Mouse (Mus musculus): ENCODE data around the gene Ctss. TPM values are rescaled to one million over a fixed set of nuclear protein-coding genes. Genes with fewer than 3 reads are reported as not detected.

Ctss gene
- not detected for polyA plus RNA-seq (2021)

DNA sequence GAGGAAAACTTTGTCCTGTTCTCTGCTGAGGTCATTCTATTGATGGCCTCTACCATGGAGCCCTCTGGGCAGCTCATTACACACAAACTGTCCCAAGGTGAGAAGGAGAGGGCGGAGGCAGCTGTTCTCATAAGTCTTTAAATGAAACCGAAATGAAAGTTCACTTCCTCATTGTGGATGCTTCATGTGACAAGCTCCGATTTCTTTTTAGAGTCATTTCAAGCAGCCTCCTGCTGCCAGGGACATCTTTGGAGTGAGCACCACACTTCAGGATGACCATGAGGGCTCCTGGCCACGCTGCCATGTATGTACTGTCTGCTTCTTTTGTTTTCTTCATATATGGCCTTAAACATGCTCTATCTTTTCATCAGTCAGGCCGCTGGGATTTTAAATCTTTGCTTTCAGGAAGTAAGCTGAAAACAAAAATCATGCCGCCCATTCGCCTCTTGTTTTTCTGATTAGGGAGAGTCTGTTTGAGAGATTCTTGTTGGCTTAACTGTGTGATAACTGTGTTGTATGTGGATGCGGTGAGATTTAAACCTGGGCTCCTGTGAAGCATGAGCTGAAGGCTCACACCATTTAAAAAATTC, at the start of gene Ctss:
TSS of gene Ctss (plus strand) at position 165 of the 590 bp plus-strand sequence.
- ATAC-seq = no peak
- in situ Hi-C loops (cut with MboI; ENCODE audit: low pct_unique_long_range_greater_than_20kb) = no loop called here
- ChIA-PET POLR2A (interaction anchor here (1.2 kb wide), 1 partner anchor 21 kb away, joined by 3 read pairs; no protein-coding TSS in a partner anchor), CTCF (interaction anchor here (1.9 kb wide), 1 partner anchor 9 kb away, joined by 7 read pairs; no protein-coding TSS in a partner anchor)
- no peak for TF ChIP-seq CTCF (IDR thresholded peaks at IDR 0.05)
- no peaks in the 10 kb centered on the region for H3K27me3 ChIP-seq
- DNase-seq (ENCODE audit: low read depth, low spot score) = no peak

DNA sequence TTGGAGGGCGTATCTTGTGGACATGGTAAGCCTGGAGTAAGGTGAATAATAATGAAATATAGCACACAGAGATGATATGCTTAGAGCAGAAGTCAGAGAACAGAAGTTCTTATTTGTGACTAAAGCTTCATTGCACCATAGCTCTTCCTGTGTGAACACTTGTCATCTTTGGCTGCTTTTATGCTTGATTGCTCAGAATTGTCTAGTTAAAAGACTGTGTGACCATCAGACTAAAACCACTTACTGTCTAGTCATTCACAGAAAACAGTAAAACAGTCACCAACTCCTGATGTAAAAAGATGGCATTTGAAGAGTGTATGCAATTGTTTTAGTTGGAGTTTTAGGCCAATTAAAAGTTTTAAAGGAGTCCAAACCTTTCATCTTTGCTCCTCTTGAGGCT, 47.6 kb upstream of the Ctss start:
- TF ChIP-seq CTCF (IDR thresholded peaks at IDR 0.05) = no peak
- no peaks in the 10 kb centered on the region for H3K27me3 ChIP-seq
- in situ Hi-C loops (cut with MboI; ENCODE audit: low pct_unique_long_range_greater_than_20kb) = no loop called here
- POLR2A ChIA-PET = no interaction called here
- ATAC-seq = peak; percentile 17
- peak; percentile 77 for DNase-seq (ENCODE audit: low read depth, low spot score)
- CTCF ChIA-PET = interaction anchor here (0.8 kb wide), 1 partner anchor 21 kb away, joined by 3 read pairs; no protein-coding TSS in a partner anchor

DNA sequence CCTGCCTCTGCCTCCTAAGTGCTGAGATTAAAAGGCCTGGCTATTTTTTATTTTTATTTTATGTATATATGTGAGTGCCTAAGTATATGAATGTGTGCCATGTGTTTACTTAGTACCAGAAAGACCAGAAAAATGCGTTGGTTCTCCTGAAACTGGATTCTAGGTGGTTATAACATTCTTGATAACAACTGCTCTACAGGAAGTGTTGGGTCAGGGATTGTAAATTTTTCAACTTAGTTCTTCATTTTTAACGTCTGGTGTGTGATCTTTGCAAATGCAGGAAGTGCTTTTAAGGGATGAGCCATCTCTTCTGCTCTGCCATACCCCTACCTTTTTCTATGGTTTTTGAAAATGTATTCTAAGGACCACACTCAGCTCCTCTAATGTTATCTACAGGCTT, 40.2 kb upstream of the Ctss start:
- no peak for TF ChIP-seq CTCF (IDR thresholded peaks at IDR 0.05)
- no peaks in the 10 kb centered on the region for H3K27me3 ChIP-seq
- ChIA-PET CTCF (interaction anchor here (0.8 to 1.0 kb wide), 2 partner anchors 14 to 30 kb away, joined by 3 read pairs; no protein-coding TSS in a partner anchor), POLR2A (interaction anchor here (0.6 to 1.8 kb wide), 3 partner anchors 9 to 368 kb away, joined by 4 to 5 read pairs (median 5); partner anchors contain the start of gene Ctsk)
- DNase-seq (ENCODE audit: low read depth, low spot score) (no peak), ATAC-seq (no peak)
- in situ Hi-C loops (cut with MboI; ENCODE audit: low pct_unique_long_range_greater_than_20kb) = no loop called here

DNA sequence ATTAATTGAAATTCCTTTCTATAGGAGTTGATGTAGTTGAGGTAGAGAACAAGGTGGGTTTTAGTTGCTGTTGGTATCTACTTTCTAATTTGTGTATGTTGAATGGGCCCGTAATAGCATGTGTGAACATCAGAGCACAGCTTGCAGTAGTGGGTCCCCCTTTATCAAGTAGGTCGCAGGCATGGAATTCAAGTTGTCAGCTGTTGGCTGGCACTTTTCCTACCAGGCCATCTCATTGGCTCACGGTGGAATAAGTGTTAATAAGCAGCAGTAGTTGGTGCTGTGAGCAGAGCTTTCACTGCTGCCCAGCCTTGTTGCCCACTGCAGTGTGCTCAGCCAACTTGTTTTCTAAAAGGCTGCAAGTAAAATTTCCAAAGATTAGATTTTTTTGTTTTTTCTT, 37.9 kb upstream of the Ctss start:
- ATAC-seq (no peak), DNase-seq (ENCODE audit: low read depth, low spot score) (no peak)
- ChIA-PET POLR2A (interaction anchor here (1.6 kb wide), 1 partner anchor 12 kb away, joined by 6 read pairs; no protein-coding TSS in a partner anchor), CTCF (interaction anchor here (1.4 kb wide), 1 partner anchor 40 kb away, joined by 4 read pairs; no protein-coding TSS in a partner anchor)
- no peaks in the 10 kb centered on the region for H3K27me3 ChIP-seq
- in situ Hi-C loops (cut with MboI; ENCODE audit: low pct_unique_long_range_greater_than_20kb) = no loop called here
- no peak for TF ChIP-seq CTCF (IDR thresholded peaks at IDR 0.05)

DNA sequence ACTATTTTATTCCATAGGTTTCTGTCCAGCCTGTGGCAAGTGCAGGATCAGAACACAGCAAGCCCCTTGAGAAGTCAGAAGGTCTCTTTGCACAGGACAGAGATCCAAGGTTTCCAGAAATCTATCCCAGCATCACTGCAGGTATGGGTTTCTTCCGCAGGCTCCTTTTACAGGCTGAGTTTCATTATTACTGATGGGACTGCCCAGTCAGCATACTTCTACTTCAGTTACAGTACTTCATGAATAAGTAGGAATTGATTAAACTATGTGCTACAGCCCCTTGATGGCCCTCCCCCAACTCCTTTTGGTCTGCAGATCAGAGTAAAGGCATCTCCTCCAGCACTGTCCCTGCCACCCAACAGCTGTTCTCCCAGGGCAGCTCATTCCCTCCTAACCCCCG, 36.3 kb upstream of the Ctss start:
- in situ Hi-C loops (cut with MboI; ENCODE audit: low pct_unique_long_range_greater_than_20kb) = no loop called here
- DNase-seq (ENCODE audit: low read depth, low spot score) (no peak), ATAC-seq (no peak)
- ChIA-PET CTCF (interaction anchor here (1.6 kb wide), 1 partner anchor 13 kb away, joined by 5 read pairs; no protein-coding TSS in a partner anchor), POLR2A (no interaction called here)
- no peak for TF ChIP-seq CTCF (IDR thresholded peaks at IDR 0.05)
- H3K27me3 ChIP-seq = no peaks in the 10 kb centered on the region

DNA sequence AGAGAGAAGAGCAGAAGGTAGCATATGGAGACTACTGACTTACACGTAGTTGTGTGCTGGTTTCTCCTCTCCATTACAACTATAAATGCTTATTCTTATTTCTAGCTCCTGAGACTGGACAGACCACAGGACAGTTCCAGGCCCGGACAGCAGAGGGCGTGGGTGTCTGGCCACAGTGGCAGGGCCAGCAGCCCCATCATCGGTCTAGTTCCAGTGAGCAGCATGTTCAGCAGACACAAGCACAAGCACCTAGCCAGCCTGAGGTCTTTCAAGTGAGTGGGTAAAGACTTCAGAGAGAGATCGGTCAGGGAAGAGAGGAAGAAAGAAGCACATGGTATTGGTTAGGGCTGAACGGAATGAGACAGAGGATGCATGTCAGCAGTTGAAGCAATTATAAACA, 32.2 kb upstream of the Ctss start:
- POLR2A ChIA-PET = interaction anchor here (0.6 kb wide), 1 partner anchor 180 kb away, joined by 3 read pairs; the partner anchor contains the start of gene Cers2
- in situ Hi-C loops (cut with MboI; ENCODE audit: low pct_unique_long_range_greater_than_20kb) = no loop called here
- ATAC-seq = no peak

DNA sequence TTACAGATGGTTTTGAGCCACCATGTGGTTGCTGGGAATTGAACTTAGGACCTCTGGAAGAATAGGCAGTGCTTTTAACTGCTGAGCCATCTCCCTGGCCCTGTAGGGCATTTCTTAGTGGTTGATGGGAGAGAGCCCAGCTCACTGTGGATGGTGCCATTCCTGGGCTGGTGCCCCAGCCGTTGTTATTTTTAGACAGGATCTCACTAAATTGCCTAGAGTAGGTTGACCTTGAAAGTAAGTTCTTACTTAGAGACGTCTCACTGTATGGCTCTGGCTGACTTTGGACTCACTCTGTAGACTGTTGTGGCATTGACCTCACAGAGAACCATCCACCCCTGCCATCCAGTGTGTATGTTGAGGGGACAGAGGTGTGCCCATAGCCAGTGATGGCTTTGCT, 28.4 kb upstream of the Ctss start:
- in situ Hi-C loops (cut with MboI; ENCODE audit: low pct_unique_long_range_greater_than_20kb) = no loop called here
- DNase-seq (ENCODE audit: low read depth, low spot score) (no peak), ATAC-seq (no peak)
- CTCF ChIA-PET = interaction anchor here (2.4 kb wide), 1 partner anchor 15 kb away, joined by 7 read pairs; no protein-coding TSS in a partner anchor
- POLR2A ChIA-PET = interaction anchor here (1.4 kb wide), 1 partner anchor 11 kb away, joined by 4 read pairs; no protein-coding TSS in a partner anchor
- TF ChIP-seq CTCF (IDR thresholded peaks at IDR 0.05) = no peak
- H3K27me3 ChIP-seq = no peaks in the 10 kb centered on the region

More for the DNA sequence above, 32.2 kb upstream of the Ctss start:
- no peak for DNase-seq (ENCODE audit: low read depth, low spot score)
- H3K27me3 ChIP-seq = no peaks in the 10 kb centered on the region
- TF ChIP-seq CTCF (IDR thresholded peaks at IDR 0.05) = peak; percentile 88
- CTCF ChIA-PET = interaction anchor here (0.7 to 1.8 kb wide), 3 partner anchors 8 to 14 kb away, joined by 3 to 5 read pairs (median 4); no protein-coding TSS in a partner anchor

DNA sequence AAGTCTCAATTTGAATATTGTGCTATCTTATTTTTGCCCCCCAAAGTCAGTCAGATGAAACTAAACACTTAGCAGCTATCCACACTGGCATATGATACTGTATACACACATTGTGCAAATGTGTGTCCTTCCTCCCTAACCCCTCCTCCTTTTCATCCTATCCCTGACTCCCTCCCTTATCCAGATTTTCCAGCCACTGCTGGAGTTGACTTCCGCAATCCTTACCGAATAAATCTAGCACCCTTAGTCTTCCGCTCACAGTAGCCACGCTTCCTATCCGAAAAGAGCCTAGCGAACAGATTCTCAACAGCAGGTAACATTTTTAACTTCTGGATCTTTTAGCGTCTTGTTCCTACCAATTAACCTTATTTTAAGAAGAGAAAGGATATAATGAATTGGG, 27.6 kb upstream of the Ctss start, which contains the start of gene Ctsk:
TSS of gene Ctsk (plus strand) at position 233 of the 400 bp plus-strand sequence.
- H3K27me3 ChIP-seq = no peaks in the 10 kb centered on the region
- POLR2A ChIA-PET = interaction anchor here (1.4 kb wide), 1 partner anchor 12 kb away, joined by 4 read pairs; no protein-coding TSS in a partner anchor
- in situ Hi-C loops (cut with MboI; ENCODE audit: low pct_unique_long_range_greater_than_20kb) = no loop called here
- ATAC-seq (no peak), DNase-seq (ENCODE audit: low read depth, low spot score) (no peak)
- TF ChIP-seq CTCF (IDR thresholded peaks at IDR 0.05) = no peak
- CTCF ChIA-PET = interaction anchor here (1.3 to 2.1 kb wide), 2 partner anchors 17 to 19 kb away, joined by 4 to 5 read pairs; no protein-coding TSS in a partner anchor

DNA sequence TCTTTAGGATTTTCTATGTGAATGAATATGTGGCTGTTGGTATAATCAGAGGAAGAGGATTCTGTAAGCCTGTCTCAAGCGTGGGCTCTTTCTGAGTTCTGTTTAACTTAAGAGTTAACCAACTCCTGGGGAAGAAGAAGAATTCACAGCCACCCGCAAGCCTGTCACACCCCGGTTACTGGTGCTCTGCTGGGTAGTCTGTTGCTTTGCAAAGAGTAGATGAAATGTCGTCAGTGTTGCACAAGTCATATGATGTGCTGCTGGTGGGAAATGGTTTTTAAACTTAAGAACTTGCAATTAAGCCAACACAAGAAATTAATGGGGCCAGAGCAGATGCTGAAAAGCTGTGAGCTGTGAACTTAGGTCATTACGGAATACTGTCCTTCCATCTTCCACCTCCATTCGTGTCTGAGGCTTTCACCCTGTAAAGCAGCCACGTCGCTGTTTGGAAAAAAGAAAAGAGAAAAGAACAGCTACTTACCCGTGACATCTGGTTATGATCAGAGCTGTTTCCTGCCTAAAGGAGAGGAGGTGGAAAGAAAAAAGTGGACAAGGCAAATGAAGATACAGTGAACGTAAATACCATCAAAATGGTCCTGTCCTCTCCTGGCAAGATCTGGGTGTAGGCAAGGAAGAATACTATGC, 27.0 kb upstream of the Ctss start:
- CTCF ChIA-PET = interaction anchor here (1.1 to 2.1 kb wide), 3 partner anchors 13 to 18 kb away, joined by 3 to 5 read pairs (median 4); no protein-coding TSS in a partner anchor
- ATAC-seq (no peak), DNase-seq (ENCODE audit: low read depth, low spot score) (no peak)
- in situ Hi-C loops (cut with MboI; ENCODE audit: low pct_unique_long_range_greater_than_20kb) = no loop called here
- POLR2A ChIA-PET = interaction anchor here (1.4 kb wide), 1 partner anchor 13 kb away, joined by 4 read pairs; no protein-coding TSS in a partner anchor
- no peaks in the 10 kb centered on the region for H3K27me3 ChIP-seq
- TF ChIP-seq CTCF (IDR thresholded peaks at IDR 0.05) = no peak

DNA sequence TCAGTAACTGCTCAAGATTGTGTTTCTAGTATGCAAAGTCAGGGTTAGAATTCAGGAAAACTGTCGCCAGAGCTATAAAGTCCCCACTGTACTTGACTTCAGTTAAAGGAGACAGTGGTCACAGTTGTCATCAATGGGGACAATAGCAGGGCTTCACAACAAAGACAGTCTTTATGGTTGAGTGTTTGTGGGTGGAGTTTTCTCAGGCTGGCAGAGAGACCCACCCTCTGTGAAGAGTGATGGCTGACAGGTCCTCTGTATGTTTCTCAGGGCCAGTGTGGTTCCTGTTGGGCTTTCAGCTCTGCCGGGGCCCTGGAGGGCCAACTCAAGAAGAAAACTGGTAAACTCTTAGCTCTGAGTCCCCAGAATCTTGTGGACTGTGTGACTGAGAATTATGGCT, 24.3 kb upstream of the Ctss start:
- TF ChIP-seq CTCF (IDR thresholded peaks at IDR 0.05) = no peak
- in situ Hi-C loops (cut with MboI; ENCODE audit: low pct_unique_long_range_greater_than_20kb) = no loop called here
- ATAC-seq (no peak), DNase-seq (ENCODE audit: low read depth, low spot score) (no peak)
- ChIA-PET CTCF (interaction anchor here (1.3 to 2.3 kb wide), 2 partner anchors 9 to 15 kb away, joined by 4 to 6 read pairs; no protein-coding TSS in a partner anchor), POLR2A (no interaction called here)
- no peaks in the 10 kb centered on the region for H3K27me3 ChIP-seq

Data from Patski (cell line).